Mouse (Mus musculus): ENCODE measurements around the gene Cracr2a.

The Cracr2a gene

GRCm38 (mm10) chr6:127565951-127566732 is 5.0 kb downstream of the Cracr2a start:
- DNase-seq (ENCODE audit: extremely low spot score) = no peak

GRCm38 (mm10) chr6:127571849-127572550 is 10.9 kb downstream of the Cracr2a start:
- DNase-seq (ENCODE audit: extremely low spot score) = no peak

GRCm38 (mm10) chr6:127573779-127574463 is 12.8 kb downstream of the Cracr2a start:
- no peak for DNase-seq (ENCODE audit: extremely low spot score)

- DNase-seq (ENCODE audit: extremely low spot score) = no peak
Observed at GRCm38 (mm10) chr6:127575194-127575593, 14.1 kb downstream of the Cracr2a start.

GRCm38 (mm10) chr6:127577688-127578087 is 16.6 kb downstream of the Cracr2a start:
- DNase-seq (ENCODE audit: extremely low spot score) = no peak

- DNase-seq (ENCODE audit: extremely low spot score) = no peak
Observed at GRCm38 (mm10) chr6:127578316-127578715, 17.2 kb downstream of the Cracr2a start.

- DNase-seq (ENCODE audit: extremely low spot score) = peak; percentile 19
Observed at GRCm38 (mm10) chr6:127578810-127579209, 17.7 kb downstream of the Cracr2a start.

GRCm38 (mm10) chr6:127581915-127582314 is 20.8 kb downstream of the Cracr2a start:
- DNase-seq (ENCODE audit: extremely low spot score) = no peak

GRCm38 (mm10) chr6:127582391-127583176 is 21.4 kb downstream of the Cracr2a start:
- peak; percentile 72 for DNase-seq (ENCODE audit: extremely low spot score)

- no peak for DNase-seq (ENCODE audit: extremely low spot score)
Observed at GRCm38 (mm10) chr6:127591467-127591866, 30.3 kb downstream of the Cracr2a start.

- DNase-seq (ENCODE audit: extremely low spot score) = no peak
Observed at GRCm38 (mm10) chr6:127593487-127593886, 32.3 kb downstream of the Cracr2a start.

- DNase-seq (ENCODE audit: extremely low spot score) = no peak
Observed at GRCm38 (mm10) chr6:127599280-127599679, 38.1 kb downstream of the Cracr2a start.

- no peak for DNase-seq (ENCODE audit: extremely low spot score)
Observed at GRCm38 (mm10) chr6:127605067-127606025, 44.2 kb downstream of the Cracr2a start.

GRCm38 (mm10) chr6:127609673-127610072 is 48.5 kb downstream of the Cracr2a start:
- no peak for DNase-seq (ENCODE audit: extremely low spot score)

- no peak for DNase-seq (ENCODE audit: extremely low spot score)
Observed at GRCm38 (mm10) chr6:127611216-127611615, 50.1 kb downstream of the Cracr2a start.

GRCm38 (mm10) chr6:127614083-127614984 is 53.2 kb downstream of the Cracr2a start:
- no peak for DNase-seq (ENCODE audit: extremely low spot score)

GRCm38 (mm10) chr6:127616623-127617022 is 55.5 kb downstream of the Cracr2a start:
- no peak for DNase-seq (ENCODE audit: extremely low spot score)

- DNase-seq (ENCODE audit: extremely low spot score) = peak; percentile 46
Observed at GRCm38 (mm10) chr6:127617258-127618025, 56.3 kb downstream of the Cracr2a start.

- no peak for DNase-seq (ENCODE audit: extremely low spot score)
Observed at GRCm38 (mm10) chr6:127618686-127619085, 57.5 kb downstream of the Cracr2a start.

All from embryo, embryonic 9.5 days (tissue).